Mouse (Mus musculus) testis, adult 2 months (tissue): Measurements from ENCODE around the gene Hrc.

Experiments used
- CTCF ChIP-seq: fragments of 200-500 bp; IDR thresholded peaks from 2 replicates; pipeline ENCODE4 v1.5.1; 2012; ENCODE audit warnings: low read depth, mild to moderate bottlenecking, inconsistent platforms, low read length, moderate library complexity; ENCODE audit not compliant: control insufficient read depth, insufficient read depth, insufficient replicate concordance
- POLR2A ChIP-seq: fragments of 200-500 bp; IDR thresholded peaks from 2 replicates; pipeline ENCODE4 v1.6.1; 2012; ENCODE audit warnings: low read depth, mild to moderate bottlenecking, inconsistent platforms, low read length, moderate library complexity; ENCODE audit not compliant: control insufficient read depth

- no peak for TF ChIP-seq CTCF
- TF ChIP-seq POLR2A: no peak
These were observed 27.7 kb downstream of the Hrc start for GRCm38 (mm10) chr7:45362801-45363200.
